27 mouse cellular contexts compared by ENCODE assay signal in genomic region chr5:24661457-24661856, GRCm38 (mm10). TPM values are rescaled to one million over a fixed set of nuclear protein-coding genes. Genes with fewer than 3 reads are reported as not detected.
A peak's percentile ranks its signal among the peaks of the same experiment; 100 is the strongest.
DNase-seq lines count a peak whose midpoint lies in the region; ATAC-seq and TF ChIP-seq lines count a peak whose summit lies in the region.
"Had no signal": no experiment of that assay in that cellular context is flagged by ENCODE, and none has a peak within 500 bp of the region (broad histone marks: within the 10 kb centered on the region; RNA-seq: fewer than 3 reads in every experiment).

No protein-coding gene starts in this region.

- no peak for ATAC-seq in forebrain, embryonic 11.5 days (replicated peaks; ENCODE audit: low FRiP score)
- no peak for ATAC-seq in forebrain, embryonic 16.5 days
- peak; percentile 65; the same call in 1 of the 2 replicates for ATAC-seq in megakaryocyte-erythroid progenitor cell, adult 5-6 weeks (replicated peaks; ENCODE audit: low FRiP score, low TSS enrichment, poor library complexity, severe bottlenecking)
- ATAC-seq: CD4-positive, CD25-positive, alpha-beta regulatory T cell, adult 4 months; forebrain, embryonic 13.5 days; forebrain, embryonic 15.5 days had no signal

- H3K9ac ChIP-seq in forebrain, embryonic 11.5 days (ENCODE audit: low read length), result no peak overlapping the region
- H3K9ac ChIP-seq in forebrain, embryonic 16.5 days (replicated peaks; ENCODE audit: low read depth, low read length), result no peak overlapping the region
- no peak overlapping the region for H3K9ac ChIP-seq in MEL (ENCODE audit: control insufficient read depth, low read depth, low read length, poor library complexity, severe bottlenecking)
- H3K9ac ChIP-seq: embryonic facial prominence, embryonic 13.5 days; embryonic facial prominence, embryonic 15.5 days; forebrain, embryonic 13.5 days; forebrain, embryonic 15.5 days had no signal

- H3K4me1 ChIP-seq in forebrain, embryonic 11.5 days (replicated peaks; ENCODE audit: control insufficient read depth, insufficient read depth, low read length), result no peaks in the 10 kb centered on the region
- H3K4me1 ChIP-seq in forebrain, embryonic 16.5 days (replicated peaks; ENCODE audit: control insufficient read depth, insufficient read depth, low read length), result no peaks in the 10 kb centered on the region; the same call in 1 of the 2 replicates
- no peaks in the 10 kb centered on the region for H3K4me1 ChIP-seq in lung, adult 2 months (ENCODE audit: control insufficient read depth, insufficient read depth, low read length)
- H3K4me1 ChIP-seq in MEL (ENCODE audit: control insufficient read depth in 1 of 2, insufficient read depth in 2 of 2, low read length in 2 of 2), result peaks cover 9 to 31% of the 10 kb centered on the region in 2 experiments
- H3K4me1 ChIP-seq: embryonic facial prominence, embryonic 13.5 days; embryonic facial prominence, embryonic 15.5 days; forebrain, embryonic 10.5 days; forebrain, embryonic 13.5 days had no signal

- TF ChIP-seq RAD21 in MEL (IDR thresholded peaks at IDR 0.05; ENCODE audit: low read depth, low read length), result no peak

- H3K27me3 ChIP-seq in forebrain, embryonic 11.5 days (ENCODE audit: control insufficient read depth, insufficient read depth, low read length), result no peaks in the 10 kb centered on the region
- H3K27me3 ChIP-seq in forebrain, embryonic 16.5 days (replicated peaks; ENCODE audit: control insufficient read depth, insufficient read depth, low read length), result no peaks in the 10 kb centered on the region
- H3K27me3 ChIP-seq in MEL (ENCODE audit: control insufficient read depth in 1 of 2, insufficient read depth in 2 of 2, low read length in 2 of 2), result peaks cover 0 to 2% of the 10 kb centered on the region in 2 experiments; a peak in 1 of 4 replicates
- H3K27me3 ChIP-seq: CH12.LX; embryonic facial prominence, embryonic 13.5 days; embryonic facial prominence, embryonic 15.5 days; forebrain, embryonic 13.5 days; forebrain, embryonic 15.5 days had no signal

- H3K4me2 ChIP-seq in forebrain, embryonic 11.5 days (ENCODE audit: low read depth, low read length, severe bottlenecking), result no peak overlapping the region
- no peak overlapping the region for H3K4me2 ChIP-seq in forebrain, embryonic 16.5 days (ENCODE audit: low read length)
- H3K4me2 ChIP-seq: embryonic facial prominence, embryonic 13.5 days; embryonic facial prominence, embryonic 15.5 days; forebrain, embryonic 13.5 days; forebrain, embryonic 15.5 days had no signal

- no peak overlapping the region for H3K4me3 ChIP-seq in forebrain, embryonic 11.5 days (ENCODE audit: low read depth, low read length)
- no peak overlapping the region for H3K4me3 ChIP-seq in forebrain, embryonic 16.5 days (replicated peaks; ENCODE audit: low read length)
- H3K4me3 ChIP-seq in lung, adult 2 months (replicated peaks; ENCODE audit: extremely low read depth, low read depth, low read length), result no peak overlapping the region
- H3K4me3 ChIP-seq in MEL (ENCODE audit: control insufficient read depth in 1 of 2, insufficient read depth in 1 of 2, low read depth in 2 of 2, low read length in 2 of 2), result no peak overlapping the region
- H3K4me3 ChIP-seq: embryonic facial prominence, embryonic 13.5 days; embryonic facial prominence, embryonic 15.5 days; erythroblast, embryonic 14.5 days; forebrain, embryonic 10.5 days; forebrain, embryonic 13.5 days; forebrain, embryonic 15.5 days had no signal

- TF ChIP-seq POLR2A in lung, adult 2 months (IDR thresholded peaks at IDR 0.05; ENCODE audit: borderline replicate concordance, extremely low read depth, low read depth, low read length), result no peak
- no peak for TF ChIP-seq POLR2A in MEL (IDR thresholded peaks at IDR 0.05; ENCODE audit: control insufficient read depth in 1 of 2, insufficient read depth in 1 of 2, low read depth in 1 of 2, low read length in 2 of 2, poor library complexity in 1 of 2)

- TF ChIP-seq CTCF in lung, adult 2 months (IDR thresholded peaks at IDR 0.05; ENCODE audit: insufficient read depth, low read length), result no peak
- TF ChIP-seq CTCF in MEL (IDR thresholded peaks at IDR 0.05 in 2 of 3, conservative IDR thresholded peaks at IDR 0.05 in 1 of 3; ENCODE audit: control insufficient read depth in 1 of 3, insufficient read depth in 1 of 3, low read depth in 2 of 3, low read length in 3 of 3, poor library complexity in 1 of 3, severe bottlenecking in 1 of 3), result no peak

- H3K9me3 ChIP-seq in forebrain, embryonic 11.5 days (ENCODE audit: control insufficient read depth, low read length), result no peaks in the 10 kb centered on the region; the same call in 1 of the 2 replicates
- no peaks in the 10 kb centered on the region; the same call in 1 of the 2 replicates for H3K9me3 ChIP-seq in forebrain, embryonic 16.5 days (ENCODE audit: control insufficient read depth, low read length)
- no peaks in the 10 kb centered on the region for H3K9me3 ChIP-seq in MEL (replicated peaks; ENCODE audit: insufficient read depth, low read length)
- H3K9me3 ChIP-seq: embryonic facial prominence, embryonic 13.5 days; embryonic facial prominence, embryonic 15.5 days; forebrain, embryonic 10.5 days; forebrain, embryonic 13.5 days; forebrain, embryonic 15.5 days; G1E had no signal

- H3K36me3 ChIP-seq in forebrain, embryonic 11.5 days (ENCODE audit: control insufficient read depth, insufficient read depth, low read length), result no peaks in the 10 kb centered on the region
- no peaks in the 10 kb centered on the region for H3K36me3 ChIP-seq in forebrain, embryonic 16.5 days (ENCODE audit: control insufficient read depth, insufficient read depth)
- peaks cover 0 to 24% of the 10 kb centered on the region in 2 experiments; a peak in 2 of 4 replicates for H3K36me3 ChIP-seq in MEL (ENCODE audit: control insufficient read depth in 1 of 2, insufficient read depth in 2 of 2, low read length in 2 of 2)
- H3K36me3 ChIP-seq: embryonic facial prominence, embryonic 13.5 days; embryonic facial prominence, embryonic 15.5 days; forebrain, embryonic 10.5 days; forebrain, embryonic 15.5 days; G1E had no signal

- peak; percentile 7 for DNase-seq in forebrain, embryonic 11.5 days (ENCODE audit: low spot score)
- DNase-seq in lung, postnatal 10 days, result peak; percentile 28
- no peak for DNase-seq in lung, adult 2 months
- peak; percentile 59 for DNase-seq in MEL (ENCODE audit: low read depth, low spot score)
- DNase-seq in layer of hippocampus, adult 8-10 months (ENCODE audit: low spot score in 2 of 2), result no peak
- DNase-seq: adrenal gland, adult 2 months; adrenal gland, postnatal 10 days; adrenal gland, postnatal 25 days; B cell, adult 2 months; cerebellum, adult 11 months; cerebellum, adult 18-20 months; cerebellum, adult 8-10 months; cerebellum, adult 9-11 months; cerebellum, postnatal 14 days; cerebellum, postnatal 36 days; embryo, embryonic 11 days had no signal

- no peaks in the 10 kb centered on the region for H3K79me2 ChIP-seq in MEL (ENCODE audit: control insufficient read depth, insufficient read depth, low read length, poor library complexity)

- 83% methylated on average over 6 of the region's 6 CpGs for WGBS in forebrain, embryonic 11.5 days
- 77% methylated on average over 6 of the region's 6 CpGs for WGBS in forebrain, embryonic 16.5 days
- 44% methylated on average over 6 of the region's 6 CpGs for WGBS in lung, adult 2 months

- no peak overlapping the region for H3K27ac ChIP-seq in forebrain, embryonic 11.5 days (ENCODE audit: low read depth, low read length)
- no peak overlapping the region for H3K27ac ChIP-seq in forebrain, embryonic 16.5 days (ENCODE audit: low read length)
- H3K27ac ChIP-seq in MEL (ENCODE audit: control insufficient read depth, low read depth, low read length), result no peak overlapping the region
- H3K27ac ChIP-seq: embryonic facial prominence, embryonic 13.5 days; embryonic facial prominence, embryonic 15.5 days; forebrain, embryonic 10.5 days; forebrain, embryonic 13.5 days; forebrain, embryonic 15.5 days had no signal

- no peak for TF ChIP-seq EP300 in MEL (IDR thresholded peaks at IDR 0.05; ENCODE audit: low read depth in 1 of 2, low read length in 2 of 2)

TF ChIP-seq in MEL, 35 proteins besides CTCF, POLR2A, EP300 and RAD21 (continues in another document):
- TF ChIP-seq HCFC1 (IDR thresholded peaks at IDR 0.05; ENCODE audit: low read depth, low read length) (no peak), MYB (IDR thresholded peaks at IDR 0.05; ENCODE audit: low read depth, low read length) (no peak), TCF12 (IDR thresholded peaks at IDR 0.05; ENCODE audit: low read depth, low read length) (0 out of 2 replicates have a peak, but pooled peaks have one; percentile 20), UBTF (IDR thresholded peaks at IDR 0.05; ENCODE audit: borderline replicate concordance, insufficient read depth, low read depth, low read length) (no peak), MAX (IDR thresholded peaks at IDR 0.05; ENCODE audit: low read length) (peak; percentile 51; the same call in 1 of the 2 replicates), ZNF384 (IDR thresholded peaks at IDR 0.05; ENCODE audit: low read depth, low read length) (peak; percentile 51; the same call in 1 of the 2 replicates), CHD2 (IDR thresholded peaks at IDR 0.05; ENCODE audit: low read length) (no peak), JUND (IDR thresholded peaks at IDR 0.05; ENCODE audit: low read depth, low read length) (no peak)

RNA-seq across cellular contexts. Expression of gene Nub1, which starts 23.9 kb away (rescaled TPM):
- polyA plus RNA-seq in forebrain, embryonic 11.5 days (2014; fragmentation: Nextera tagmentation; extraction: Ambion mirVana), result 33.9 and 34.0 TPM in 2 replicates
- polyA plus RNA-seq in forebrain, embryonic 16.5 days (2015; fragmentation: Nextera tagmentation; extraction: Ambion mirVana), result 70.0 and 71.2 TPM in 2 replicates
- polyA plus RNA-seq in lung, adult 2 months (2012; rRNA removed), result 49.0 and 59.9 TPM in 2 replicates
- total RNA-seq in MEL (2012; rRNA removed), result 38.3 and 45.0 TPM in 2 replicates
- 10 to 100 TPM in 1 of 2 experiments, not detected in 1; 59.6 TPM for polyA plus RNA-seq in MEL (2012; ENCODE audit: insufficient read depth in 1 of 2, insufficient read length in 2 of 2, low read depth in 1 of 2, low replicate concordance in 2 of 2, missing spikeins in 1 of 2)
- 18.4 and 22.4 TPM in 2 replicates for total RNA-seq in megakaryocyte-erythroid progenitor cell, adult 5-6 weeks (2014; fragmentation: Nextera tagmentation)
- 24.3 and 40.1 TPM in 2 replicates for total RNA-seq in megakaryocyte-erythroid progenitor cell, adult 5-6 weeks (2017)
- 10 to 100 TPM; 68.8 to 75.2 (median 73.1) TPM for total RNA-seq in layer of hippocampus, adult 8-10 months (2022)

RNA-seq across cellular contexts. Expression of gene Smarcd3, which starts 37.2 kb away (rescaled TPM):
- polyA plus RNA-seq in forebrain, embryonic 11.5 days (2014; fragmentation: Nextera tagmentation; extraction: Ambion mirVana), result 76.0 and 93.8 TPM in 2 replicates
- polyA plus RNA-seq in forebrain, embryonic 16.5 days (2015; fragmentation: Nextera tagmentation; extraction: Ambion mirVana), result 156 and 181 TPM in 2 replicates
- 21.3 and 22.2 TPM in 2 replicates for polyA plus RNA-seq in lung, adult 2 months (2012; rRNA removed)
- total RNA-seq in MEL (2012; rRNA removed), result 2.1 and 2.7 TPM in 2 replicates
- polyA plus RNA-seq in MEL (2012; ENCODE audit: insufficient read depth in 1 of 2, insufficient read length in 2 of 2, low read depth in 1 of 2, low replicate concordance in 2 of 2, missing spikeins in 1 of 2), result 10 to 100 TPM in 1 of 2 experiments, not detected in 1; 16.5 TPM
- total RNA-seq in megakaryocyte-erythroid progenitor cell, adult 5-6 weeks (2014; fragmentation: Nextera tagmentation), result not detected in 2 replicates
- not detected in 2 replicates for total RNA-seq in megakaryocyte-erythroid progenitor cell, adult 5-6 weeks (2017)
- total RNA-seq in layer of hippocampus, adult 8-10 months (2022), result 10 to 100 TPM; 85.5 to 92.0 (median 89.1) TPM
- polyA plus RNA-seq: erythroblast, embryonic 14.5 days; G1E had no signal

Comparison
In these comparisons a context has a peak if more than half of its experiments do, and no peak if none do; other contexts are left out.
1. DNase-seq: peak in forebrain, embryonic 11.5 days (single experiment), lung, postnatal 10 days (single experiment) and MEL (single experiment); none in lung, adult 2 months (single experiment) and layer of hippocampus, adult 8-10 months (0 of 2).